Mouse (Mus musculus) effector memory CD4-positive, alpha-beta T cell, adult 5 months (primary cell): ENCODE results near the gene Rap1gds1. TPM values are rescaled to one million over a fixed set of nuclear protein-coding genes. Genes with fewer than 3 reads are reported as not detected.

Source experiments
- polyA plus RNA-seq: library from polyadenylated mRNA; unstranded; fragments of 100-300 nt; shearing (Covaris generic); gene quantifications from one replicate; pipeline ENCODE4 v1.2.1, GENCODE M21; 2017

The Rap1gds1 gene
- 131 TPM for polyA plus RNA-seq

DNA sequence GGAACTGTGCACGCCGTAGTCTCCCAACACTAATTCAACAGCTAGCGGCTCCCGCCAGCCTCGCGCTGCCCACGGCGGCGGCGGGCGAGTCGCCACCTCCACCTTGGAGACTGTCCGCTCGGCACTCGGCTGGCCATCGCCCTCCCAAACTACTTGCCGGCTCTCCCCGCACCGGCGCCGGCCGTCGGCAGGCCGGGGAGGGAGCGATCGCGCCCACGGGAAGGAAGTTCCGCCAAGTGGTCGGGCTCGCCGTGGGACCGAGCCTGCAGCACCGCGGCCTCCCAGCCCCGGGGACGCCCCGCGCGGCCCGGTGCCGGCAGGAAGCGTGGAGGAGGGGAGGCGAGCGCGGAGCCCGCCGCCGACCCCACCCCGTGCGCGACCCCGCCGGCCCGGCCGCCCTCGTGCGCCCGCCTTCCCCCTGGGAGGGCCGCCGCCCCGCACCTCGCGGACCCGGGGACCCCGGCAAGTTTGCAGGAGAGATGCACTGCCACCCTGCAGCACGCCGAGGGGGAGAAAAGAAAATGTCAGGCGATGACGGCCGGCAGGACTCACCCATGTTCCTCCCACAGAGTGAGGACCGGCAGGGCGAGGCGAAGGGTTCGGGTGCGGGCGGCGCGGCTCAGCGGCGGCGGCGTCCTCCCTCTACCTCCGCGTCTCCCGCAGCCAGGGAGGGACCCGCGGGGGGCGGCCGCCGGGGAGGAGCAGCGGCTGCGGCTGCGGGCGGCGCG lies at the start of gene Rap1gds1:
Gene Rap1gds1 (minus strand): TSS at position 718 of the 728 bp plus-strand sequence.

Other genes starting within 250 kb of the Rap1gds1 start
- not detected for gene Stpg2, start 130.5 kb upstream of the Rap1gds1 start, polyA plus RNA-seq